Mouse (Mus musculus) heart, postnatal 36 days (tissue): ENCODE data around the gene Cic. TPM values are rescaled to one million over a fixed set of nuclear protein-coding genes. Genes with fewer than 3 reads are reported as not detected.
A peak's percentile ranks its signal among the peaks of the same experiment; 100 is the strongest.
"Not testable (repeated sequence)": the region's sequence is repeated elsewhere in the genome, so short reads cannot be mapped to it uniquely, and the experiment has no call there.

Experiments used
- DNase-seq, 2 experiments: peaks; one replicate each; pipeline ENCODE4 v3.0.0; 2021 to 2022
- intact Hi-C: fragments of 180-260 bp; cut with DNase I; formaldehyde crosslinking; loops from one replicate; pipeline ENCODE4 v1.15.1; 2025
- total RNA-seq, 2 experiments: library from RNA; stranded (reverse); gene quantifications; 2 replicates each; pipeline ENCODE4 v1.2.3; 2021

Cic gene
- total RNA-seq, 2 experiments from 2014 or later = 63.7 to 68.7 TPM

DNA sequence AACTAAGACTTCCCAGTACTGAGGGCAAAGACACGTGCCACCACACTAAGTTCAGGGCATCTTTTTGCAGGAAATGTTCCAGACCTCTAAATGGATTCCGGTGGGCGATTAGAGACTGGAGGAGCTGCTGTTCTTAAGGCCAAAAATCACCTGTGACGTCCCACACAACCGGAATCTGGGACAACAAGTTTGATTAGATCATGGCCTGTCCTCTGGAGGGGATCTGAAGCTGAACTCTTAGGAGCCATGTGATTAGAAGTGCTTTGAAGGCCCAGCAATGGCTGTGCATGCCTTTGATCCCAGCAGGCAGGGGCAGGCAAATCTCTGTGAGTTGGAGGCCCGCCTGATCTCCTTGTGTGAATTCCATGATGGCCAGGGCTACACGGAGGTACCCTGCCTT is 26.9 kb upstream of the Cic start:
- no peak for DNase-seq

DNA sequence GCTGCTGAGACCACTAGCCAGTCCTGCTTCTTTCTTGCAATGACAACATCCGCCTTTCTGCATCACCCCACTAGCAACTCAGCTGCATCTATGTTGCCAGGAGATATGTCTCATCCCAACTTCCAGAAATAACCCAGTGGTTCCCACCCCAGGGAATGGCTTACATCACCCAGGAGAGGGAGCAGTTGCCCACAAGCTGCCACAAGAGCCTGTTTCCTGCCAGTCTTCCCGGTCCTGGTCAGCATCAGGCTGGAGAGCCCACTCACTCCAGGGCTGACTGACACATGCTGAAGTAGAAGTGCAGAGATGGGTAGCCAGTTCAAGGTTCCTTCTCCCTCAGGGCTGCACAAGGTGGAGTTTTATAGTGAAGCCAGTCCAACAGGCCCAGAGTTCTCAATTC is 26.4 kb upstream of the Cic start:
- intact Hi-C loops = loop anchor here (1.0 to 5.0 kb wide), 3 partner anchors 37 to 141 kb away; no protein-coding TSS in a partner anchor
- DNase-seq = peak; percentile 54 to 56

More for the DNA sequence above, 26.9 kb upstream of the Cic start:
- intact Hi-C loops = loop anchor here (1.0 to 5.0 kb wide), 3 partner anchors 38 to 142 kb away; no protein-coding TSS in a partner anchor

DNA sequence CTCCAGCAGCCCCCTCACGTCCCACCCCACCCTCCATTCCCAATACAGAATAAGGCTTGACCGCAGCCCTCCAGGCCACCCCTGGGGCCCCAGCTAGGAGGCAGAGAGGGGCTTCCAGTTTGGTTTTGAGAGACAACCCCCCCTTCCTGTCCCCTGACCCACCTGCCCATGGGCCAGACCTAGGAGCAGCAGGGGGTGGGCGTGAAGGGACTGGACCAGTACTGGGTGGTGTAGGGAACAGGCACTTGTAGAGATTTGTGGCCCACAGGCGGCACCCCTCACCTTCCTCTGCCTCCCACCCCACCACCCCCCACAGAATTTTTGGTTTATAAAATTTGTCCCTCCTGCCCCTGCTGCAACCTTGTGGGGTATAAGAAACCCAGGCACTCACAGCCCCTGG is 24.1 kb upstream of the Cic start:
- no peak for DNase-seq
- intact Hi-C loops = loop anchor here (5.0 kb wide), 1 partner anchor 139 kb away; no protein-coding TSS in a partner anchor

DNA sequence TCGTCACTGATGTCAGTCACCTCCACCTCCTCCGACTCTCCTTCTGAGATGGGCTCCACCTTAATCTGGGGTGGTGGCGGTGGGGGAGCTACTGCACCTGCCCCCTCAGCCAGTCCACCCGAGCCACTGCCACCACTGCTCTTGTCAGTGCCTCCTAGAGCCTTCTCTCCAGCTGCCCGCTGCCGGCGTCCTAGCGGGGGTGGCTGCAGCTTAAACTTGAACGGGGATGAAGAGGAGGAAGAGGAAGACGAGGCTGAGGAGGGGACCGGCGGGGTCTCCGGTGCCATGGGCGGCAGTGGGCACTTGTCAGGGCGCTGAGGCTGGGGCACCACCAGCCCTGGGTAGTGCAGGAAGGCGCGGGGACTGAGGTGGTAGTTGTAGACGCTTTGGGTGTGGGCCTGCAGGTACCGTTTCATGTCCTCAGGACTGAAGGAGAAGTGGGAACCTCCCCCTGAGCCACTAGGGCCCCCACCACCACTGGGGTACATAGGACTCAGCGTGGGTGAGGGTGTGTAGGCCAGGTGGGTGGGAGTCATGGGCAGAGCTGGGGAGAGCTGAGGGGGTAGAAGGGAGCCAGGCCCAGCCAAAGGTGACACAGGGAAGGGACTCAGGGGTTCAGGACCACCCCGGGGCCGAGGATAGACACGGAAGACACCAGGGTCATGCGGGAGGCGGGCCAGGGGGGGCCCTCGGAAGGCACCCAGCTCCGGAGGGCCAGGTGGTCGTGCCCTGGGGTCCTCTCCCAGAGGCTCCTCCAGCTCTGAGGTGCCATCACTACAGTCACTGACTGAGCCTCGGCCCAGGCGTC is 22.7 kb upstream of the Cic start:
- intact Hi-C loops = loop anchor here (5.0 kb wide), 1 partner anchor 138 kb away; no protein-coding TSS in a partner anchor
- no peak for DNase-seq

DNA sequence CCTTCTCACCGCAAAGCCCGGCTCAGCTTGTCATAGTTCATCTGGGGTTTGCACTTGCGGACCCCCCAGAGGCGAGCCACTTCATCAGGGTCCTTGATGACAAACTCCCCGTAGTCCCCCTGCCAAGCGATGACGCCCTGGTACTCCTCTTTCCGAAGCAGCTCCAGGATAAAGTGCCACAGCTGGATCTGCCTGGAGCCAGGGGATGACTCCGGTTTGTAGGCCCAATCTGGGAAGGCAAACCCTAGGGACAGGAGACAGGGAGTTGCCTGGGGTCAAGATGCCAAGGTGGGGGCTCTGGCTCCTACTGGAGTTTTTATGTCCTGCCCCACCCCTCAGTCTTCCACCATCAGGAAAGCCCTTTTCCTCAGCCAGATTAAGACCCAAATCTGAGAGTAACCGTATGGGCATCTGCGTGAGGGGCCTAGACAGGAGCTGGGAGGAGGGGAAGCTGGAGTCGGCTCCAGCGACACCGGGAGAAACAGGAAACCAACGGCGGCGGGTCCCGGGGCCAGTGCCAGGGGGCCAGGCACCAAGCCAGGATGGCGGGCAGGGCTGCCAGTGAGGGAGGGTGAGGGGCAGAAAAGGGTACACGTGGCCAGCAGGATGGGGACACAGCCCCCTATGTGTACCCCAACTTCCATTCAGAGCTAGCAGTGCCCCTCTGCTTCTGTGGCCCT is 21.3 kb upstream of the Cic start:
- peak; percentile 68 to 70 for DNase-seq
- intact Hi-C loops = no loop called here

DNA sequence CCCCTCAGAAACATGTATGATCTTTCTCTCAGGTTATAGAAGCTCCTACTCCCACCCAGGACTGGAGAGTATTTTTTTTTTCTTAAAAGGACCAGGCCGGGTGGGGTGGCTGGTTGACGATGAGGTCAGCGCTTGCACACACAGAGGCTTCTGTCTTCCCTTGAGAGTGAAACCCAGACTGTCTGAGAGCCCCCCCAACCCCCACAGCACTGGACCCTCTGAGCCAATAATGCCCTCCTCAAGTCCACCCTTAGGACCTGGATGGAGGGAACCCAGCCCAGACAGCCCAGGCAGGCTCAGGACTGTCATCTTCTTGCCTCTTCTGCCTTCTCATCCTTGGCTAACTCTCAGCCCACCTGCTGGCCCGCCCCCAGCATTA is 20.8 kb upstream of the Cic start:
- no peak for DNase-seq
- intact Hi-C loops = no loop called here

DNA sequence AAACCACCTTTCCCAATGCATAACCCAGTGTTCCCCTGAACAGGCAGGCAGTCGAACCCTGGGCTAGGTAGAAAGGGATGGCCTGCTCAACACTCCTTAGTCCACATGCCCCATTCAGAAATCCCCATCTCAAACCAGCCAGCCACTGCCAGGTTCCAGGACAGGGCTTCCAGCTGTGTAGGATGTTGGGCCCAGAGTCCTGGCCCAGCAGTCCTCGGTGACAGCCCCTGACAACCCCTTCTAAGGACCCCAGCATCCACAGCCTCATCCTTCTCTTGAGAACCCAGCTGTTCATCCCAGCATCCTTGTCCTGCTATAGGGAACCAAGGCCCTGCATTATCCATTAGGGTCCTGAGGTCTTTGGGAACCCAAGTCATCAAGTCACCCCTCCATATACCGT is 20.0 kb upstream of the Cic start:
- no peak for DNase-seq
- intact Hi-C loops = no loop called here

DNA sequence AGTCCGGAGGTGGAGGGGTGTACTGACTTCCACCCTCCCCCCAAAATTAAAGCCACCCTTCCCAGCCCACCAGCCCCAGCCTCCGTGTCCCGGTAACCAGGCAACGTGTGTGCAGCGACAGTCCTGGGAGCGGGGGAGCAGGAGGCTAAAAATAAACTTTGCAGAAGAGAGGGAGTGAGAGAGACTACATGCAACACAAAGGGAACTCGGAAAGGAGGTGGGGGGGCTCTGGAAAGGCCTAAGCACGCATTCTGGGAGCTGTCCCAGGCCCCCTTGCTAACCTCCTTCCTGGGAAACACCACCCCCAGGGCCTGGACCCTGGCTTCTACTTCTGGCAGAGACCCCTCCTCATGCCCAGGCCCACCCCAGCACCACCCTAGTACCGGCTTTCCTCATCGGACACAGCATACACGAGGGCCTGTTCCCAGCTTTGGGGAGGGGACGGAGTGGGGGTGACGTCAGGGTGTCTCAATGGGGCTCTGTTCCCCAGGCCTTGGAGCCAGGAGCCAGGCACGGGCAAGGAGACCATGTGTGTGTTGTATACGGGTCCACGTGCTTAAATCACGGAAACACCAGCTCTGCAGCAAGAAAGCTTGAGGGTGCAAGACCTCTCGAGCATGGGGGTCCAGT is 19.4 kb upstream of the Cic start:
- intact Hi-C loops = loop anchor here (1.0 kb wide), 1 partner anchor 9 kb away; no protein-coding TSS in a partner anchor
- DNase-seq = peak in 1 of 2 experiments; percentile 61

DNA sequence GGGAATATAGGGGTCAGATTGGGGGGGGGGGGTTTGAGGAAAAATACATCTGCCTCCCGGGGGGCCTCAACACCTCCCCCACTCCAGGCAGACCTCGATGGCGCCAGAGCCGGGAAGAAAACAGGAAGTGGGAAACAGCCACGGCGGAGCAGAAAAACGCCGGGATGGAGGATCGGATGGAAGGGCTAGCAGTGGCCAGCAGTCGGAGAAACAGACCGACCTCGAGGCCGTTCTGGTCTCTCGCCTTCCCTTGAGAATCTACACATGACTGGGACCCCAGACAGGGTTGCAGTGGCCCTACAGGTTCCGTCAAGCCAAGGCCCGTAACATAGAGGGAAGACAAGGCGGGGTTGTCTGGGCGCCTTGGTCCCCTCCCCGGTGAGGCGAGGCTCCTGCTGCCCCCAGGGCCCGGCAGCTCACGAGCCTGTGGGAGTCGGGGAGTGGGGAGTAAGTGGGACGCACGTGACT is 18.6 kb upstream of the Cic start:
- no peak for DNase-seq
- intact Hi-C loops = loop anchor here (1.0 kb wide), 1 partner anchor 10 kb away; no protein-coding TSS in a partner anchor

DNA sequence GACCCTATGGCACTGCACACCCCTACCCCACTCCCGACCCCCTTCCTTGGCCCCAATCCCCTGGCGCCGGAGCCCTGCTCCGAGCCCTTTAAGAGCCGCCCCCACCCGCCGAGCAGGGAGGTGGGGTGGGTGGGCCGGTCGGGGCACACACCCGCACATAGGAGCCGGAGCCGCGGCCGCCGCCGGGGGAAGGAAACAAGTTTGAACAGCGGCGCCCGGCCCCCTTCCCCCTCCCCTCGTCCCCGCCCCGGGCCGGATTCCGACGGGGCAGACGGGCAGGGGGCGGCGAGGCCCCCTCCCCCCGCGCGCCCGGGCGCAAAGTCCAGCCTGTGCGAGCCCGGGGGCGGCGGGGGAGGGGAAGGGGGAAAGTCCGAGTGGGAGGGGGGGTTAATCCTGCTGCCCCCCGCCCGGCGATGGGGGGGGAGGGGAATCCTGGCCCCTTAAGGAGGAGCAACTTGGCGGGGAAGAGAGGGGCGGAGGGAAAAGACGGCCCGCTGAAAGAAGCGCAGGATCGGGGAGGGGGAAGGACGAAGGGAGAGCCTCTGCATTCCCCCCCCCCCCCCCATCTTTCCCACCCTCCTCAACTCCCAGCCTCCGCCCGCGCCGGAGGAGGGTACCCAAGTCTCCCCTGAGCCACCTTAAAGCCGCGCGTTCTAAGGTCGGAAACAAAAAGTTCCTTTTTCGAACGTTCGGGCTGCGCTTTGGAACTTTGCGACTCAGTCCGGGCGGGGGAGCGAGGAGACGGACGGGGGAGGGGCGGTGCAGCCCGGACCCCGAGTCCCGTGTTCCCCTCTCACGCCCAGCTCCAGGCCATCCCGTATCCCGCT is 18.0 kb upstream of the Cic start:
- intact Hi-C loops = loop anchor here (2.0 kb wide), 1 partner anchor 15 kb away; no protein-coding TSS in a partner anchor
- peak; percentile 77 to 84 for DNase-seq

DNA sequence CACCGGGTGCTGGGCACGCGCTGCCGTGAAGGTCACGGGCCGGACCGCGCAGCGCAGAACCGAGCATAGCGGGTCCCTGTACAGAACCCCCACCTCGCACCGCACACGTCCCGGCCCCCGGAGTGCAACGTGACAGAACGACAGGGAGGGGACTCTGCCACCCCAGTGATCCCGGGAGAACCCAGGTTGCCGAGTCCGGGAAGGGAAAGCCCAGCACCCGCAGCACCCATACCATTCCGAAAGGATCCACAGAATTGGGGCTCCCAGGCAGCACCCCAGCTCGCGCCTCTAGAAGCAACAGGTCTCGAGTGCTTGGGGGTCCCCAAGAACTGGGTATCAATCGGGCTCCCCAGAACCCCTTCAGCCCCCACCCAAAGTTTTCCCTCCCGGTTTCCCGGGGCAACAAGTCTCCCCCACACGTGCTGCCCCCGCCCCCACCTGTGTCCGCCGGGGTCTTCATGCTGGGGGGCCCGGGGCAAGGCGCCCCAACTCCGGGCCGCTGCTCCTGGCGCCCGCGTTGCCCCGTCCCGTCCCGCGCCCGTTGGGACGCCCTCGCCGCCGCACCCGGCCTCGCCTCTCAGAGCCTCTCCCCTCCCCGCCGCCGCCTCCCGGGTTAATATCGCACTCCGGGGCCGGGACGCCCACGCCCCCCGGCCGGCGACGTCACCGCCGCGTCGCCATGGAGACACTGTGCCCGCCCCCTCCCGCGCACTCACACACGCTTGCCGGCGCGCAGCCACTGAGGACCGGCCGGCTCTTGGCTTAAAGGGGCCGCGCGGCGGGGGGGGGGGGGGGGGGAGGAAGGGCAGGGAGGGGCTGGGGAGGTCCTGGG is 17.1 kb upstream of the Cic start, which contains the start of gene Erf:
Gene Erf (minus strand): TSS at position 621 of the 832 bp plus-strand sequence.
- intact Hi-C loops = loop anchor here (2.0 kb wide), 1 partner anchor 14 kb away; no protein-coding TSS in a partner anchor
- peak; percentile 97 for DNase-seq

DNA sequence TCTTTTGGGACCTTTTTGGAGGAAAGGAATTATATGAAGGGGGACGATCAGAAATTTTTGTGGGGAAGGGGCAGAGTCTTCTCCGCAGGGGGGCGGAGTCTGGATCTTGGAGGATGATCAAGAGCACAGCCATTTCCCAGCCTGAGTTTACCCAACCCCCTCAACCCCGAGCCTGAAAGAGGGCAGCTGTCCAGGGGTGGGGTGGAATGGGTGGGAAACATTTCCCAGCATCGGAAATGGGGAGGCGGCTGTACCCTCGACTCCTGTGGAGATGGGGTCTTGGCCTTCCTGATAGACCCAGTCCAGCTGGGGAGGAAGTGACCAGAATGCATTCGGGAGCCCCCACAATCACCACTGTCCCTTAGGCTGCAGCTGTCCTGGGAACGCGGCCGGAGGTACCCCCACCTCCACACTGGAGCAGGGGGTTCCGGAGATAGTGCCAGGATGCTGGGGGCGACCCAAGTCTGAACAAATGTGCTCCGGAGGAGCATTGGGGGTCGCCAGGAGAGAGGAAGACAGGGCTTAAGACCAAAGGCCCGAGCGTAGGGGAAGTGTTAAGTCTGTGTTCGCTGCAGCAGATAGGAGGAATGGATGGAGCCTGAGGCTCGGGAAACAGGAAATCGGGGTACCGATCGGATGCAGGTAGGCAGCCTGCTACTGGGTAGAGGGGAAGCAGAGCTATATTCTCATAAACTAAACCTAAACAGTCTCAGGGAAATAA is 16.3 kb upstream of the Cic start:
- intact Hi-C loops = loop anchor here (1.0 to 2.0 kb wide), 2 partner anchors 14 to 27 kb away; no protein-coding TSS in a partner anchor
- DNase-seq = peak; percentile 69 to 80

DNA sequence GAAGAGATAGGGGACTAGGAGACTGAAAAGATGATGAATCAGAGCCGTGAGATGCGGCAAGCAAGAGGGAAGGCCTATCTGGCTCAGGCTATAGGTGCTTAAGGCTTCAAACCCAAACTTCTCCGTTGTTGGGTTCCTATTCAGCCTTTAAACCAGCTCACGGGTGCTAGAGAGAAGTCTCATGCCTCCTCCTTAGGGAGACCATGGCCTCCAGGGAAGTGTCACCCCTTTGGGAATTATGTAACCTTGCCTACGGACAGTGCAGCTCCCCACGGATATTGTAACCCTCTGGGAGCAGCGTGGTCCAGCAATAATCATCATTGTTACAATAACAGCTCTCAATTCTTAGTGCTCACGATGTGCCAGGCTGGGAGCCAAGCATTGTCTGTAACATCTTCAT is 15.7 kb upstream of the Cic start:
- peak; percentile 40 to 48 for DNase-seq
- intact Hi-C loops = loop anchor here (1.0 to 2.0 kb wide), 2 partner anchors 13 to 26 kb away; no protein-coding TSS in a partner anchor

DNA sequence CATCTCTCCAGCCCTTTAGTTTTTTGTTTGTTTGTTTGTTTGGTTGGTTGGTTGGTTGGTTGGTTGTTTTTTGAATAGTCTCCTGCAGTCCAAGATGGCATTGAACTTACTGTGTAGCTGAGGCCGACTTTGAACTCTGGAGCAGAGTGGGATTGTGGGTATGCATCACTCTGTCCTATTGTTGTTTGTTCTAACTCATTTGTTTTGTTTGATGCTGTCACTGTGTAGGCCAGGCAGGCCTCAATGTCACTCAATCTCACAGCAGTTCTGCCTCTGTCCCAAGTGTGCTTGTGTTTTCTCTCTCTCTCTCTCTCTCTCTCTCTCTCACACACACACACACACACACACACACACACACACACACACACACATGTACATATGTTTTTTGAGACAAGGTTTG is 5.6 kb upstream of the Cic start:
- DNase-seq = no peak
- intact Hi-C loops = no loop called here

DNA sequence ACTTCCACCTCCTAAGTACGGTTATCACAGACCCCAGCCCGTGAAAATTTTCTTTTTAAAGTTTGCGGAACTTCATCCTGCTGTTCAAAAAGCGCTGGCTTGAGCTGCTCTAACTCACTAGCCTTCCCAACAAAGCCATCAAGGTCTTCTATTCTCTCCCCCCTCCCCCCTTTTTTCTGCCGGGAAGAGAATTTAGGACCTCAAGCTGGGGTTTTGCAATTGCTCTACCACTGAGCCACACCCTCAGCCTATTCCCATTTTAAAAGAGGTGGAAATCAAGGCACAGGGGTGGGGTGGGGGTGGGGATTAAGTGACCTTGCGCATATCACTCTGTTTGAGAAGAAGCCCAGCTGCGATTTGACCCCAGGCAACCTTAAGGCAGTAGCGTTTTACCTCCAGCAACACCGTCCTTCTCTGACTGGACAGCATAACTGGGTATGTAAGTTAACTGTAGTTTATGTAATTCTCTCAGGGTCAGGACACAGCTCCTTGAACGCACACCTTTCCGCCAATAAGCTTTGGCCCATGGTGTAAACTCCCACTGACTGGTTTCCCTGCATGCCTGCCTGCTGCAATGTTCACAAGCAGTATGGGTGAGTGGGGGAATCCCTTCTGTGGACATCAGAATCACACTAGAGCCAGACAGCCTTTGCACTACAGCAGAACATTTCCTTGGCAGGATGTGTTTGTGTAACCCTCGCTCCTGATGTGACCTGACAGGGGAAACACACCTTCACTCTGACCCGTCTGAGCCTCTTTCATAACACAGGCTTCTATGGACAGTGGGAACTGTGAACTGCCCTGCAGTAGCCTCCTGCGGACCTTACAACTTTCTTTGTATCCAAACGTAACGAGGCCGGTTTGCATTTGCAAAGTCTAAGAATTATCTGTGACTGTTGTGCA is 3.3 kb upstream of the Cic start:
- intact Hi-C loops = loop anchor here (2.0 kb wide), 1 partner anchor 13 kb away; the partner anchor contains the start of gene Erf
- DNase-seq = no peak

DNA sequence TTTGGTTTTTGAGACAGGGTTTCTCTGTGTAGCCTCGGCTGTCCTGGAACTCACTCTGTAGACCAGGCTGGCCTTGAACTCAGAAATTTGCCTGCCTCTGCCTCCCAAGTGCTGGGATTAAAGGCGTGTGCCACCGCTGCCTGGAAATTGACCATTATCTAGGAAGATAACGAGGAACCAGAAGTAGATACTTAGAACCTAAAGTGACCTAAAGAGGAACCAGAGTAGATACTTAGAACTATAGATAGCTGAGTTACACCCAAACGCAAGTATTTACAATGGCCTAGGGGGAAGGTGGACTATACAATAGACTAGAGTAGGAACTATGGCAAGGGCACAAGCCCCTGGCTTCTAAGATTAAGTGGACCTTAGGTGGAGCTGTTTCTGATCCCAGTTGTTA is 1.8 kb upstream of the Cic start:
- not testable (repeated sequence) for DNase-seq
- intact Hi-C loops = loop anchor here (2.0 kb wide), 1 partner anchor 15 kb away; the partner anchor contains the start of gene Erf
